Mouse (Mus musculus) cortical plate, adult 2 months (tissue): ENCODE measurements around the gene Slc7a7.

Source experiments
- CTCF ChIP-seq: fragments of 200-500 bp; IDR thresholded peaks from 2 replicates; pipeline ENCODE4 v1.5.1; 2011; ENCODE audit warnings: mild to moderate bottlenecking, control low read depth, low read length; ENCODE audit not compliant: insufficient read depth; ENCODE audit errors: extremely low read depth
- POLR2A ChIP-seq: fragments of 200-500 bp; IDR thresholded peaks from 2 replicates; pipeline ENCODE4 v1.6.1; 2011; ENCODE audit warnings: mild to moderate bottlenecking, low read length, control low read depth; ENCODE audit not compliant: insufficient read depth; ENCODE audit errors: extremely low read depth

GRCm38 (mm10) chr14:54431334-54432077 lies 13.9 kb upstream of the Slc7a7 start, which contains the start of gene Mmp14:
- TF ChIP-seq CTCF (0 out of 2 replicates have a peak, but pooled peaks have one; percentile 31), POLR2A (no peak)
